8 mouse cellular contexts compared by ENCODE assay signal in the genomic region with DNA sequence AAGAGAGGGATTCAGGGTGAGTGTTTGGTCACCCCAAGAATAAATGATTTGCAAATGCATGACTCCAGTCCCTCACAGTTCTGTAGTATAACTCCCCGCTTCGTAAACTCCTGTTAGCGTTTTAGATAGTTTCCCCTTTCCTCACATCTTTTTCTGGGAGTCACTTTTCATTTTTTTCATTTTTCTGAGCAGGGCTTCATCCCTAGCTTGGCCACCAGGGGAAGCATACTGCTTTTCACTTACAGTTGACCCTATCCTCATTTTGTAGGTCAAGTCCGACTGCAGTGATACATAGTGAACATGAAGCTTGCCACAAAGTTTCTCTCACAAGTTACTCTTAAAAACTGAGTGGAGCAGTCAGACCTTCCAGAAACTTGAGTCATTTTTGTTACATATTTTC. TPM values are rescaled to one million over a fixed set of nuclear protein-coding genes. Genes with fewer than 3 reads are reported as not detected.
A peak's percentile ranks its signal among the peaks of the same experiment; 100 is the strongest.
DNase-seq lines count a peak whose midpoint lies in the region; ATAC-seq and TF ChIP-seq lines count a peak whose summit lies in the region.

No protein-coding gene starts in this region.

- peaks cover 24% of the 10 kb centered on the region for H3K4me1 ChIP-seq in hindbrain, embryonic 13.5 days (replicated peaks)
- H3K4me1 ChIP-seq in liver, embryonic 11.5 days (replicated peaks; ENCODE audit: control insufficient read depth, insufficient read depth, low read length): peaks cover 20% of the 10 kb centered on the region

- H3K27ac ChIP-seq in hindbrain, embryonic 13.5 days: no peak overlapping the region
- no peak overlapping the region for H3K27ac ChIP-seq in liver, embryonic 11.5 days (ENCODE audit: low read depth, low read length)

- peak; percentile 33 to 45 for DNase-seq in B cell, adult 2 months
- peak; percentile 28 for DNase-seq in ZHBTc4 (ENCODE audit: low read depth, low spot score)
- DNase-seq in liver, embryonic 11.5 days (ENCODE audit: low spot score): no peak
- no peak for DNase-seq in spleen, postnatal 36 days (ENCODE audit: low spot score in 2 of 2)

- WGBS in hindbrain, embryonic 13.5 days: 48% methylated on average over 4 of the region's 4 CpGs
- 20% methylated on average over 4 of the region's 4 CpGs for WGBS in liver, embryonic 11.5 days

- no peaks in the 10 kb centered on the region for H3K9me3 ChIP-seq in hindbrain, embryonic 13.5 days
- no peaks in the 10 kb centered on the region for H3K9me3 ChIP-seq in liver, embryonic 11.5 days (ENCODE audit: control insufficient read depth, low read length)

- peaks cover 65% of the 10 kb centered on the region for H3K79me2 ChIP-seq in myocyte (ENCODE audit: control insufficient read depth, insufficient read depth)

- H3K4me3 ChIP-seq in hindbrain, embryonic 13.5 days: peak overlapping the region; percentile 99
- peak overlapping the region; percentile 84 for H3K4me3 ChIP-seq in liver, embryonic 11.5 days (ENCODE audit: low read depth, low read length)
- H3K4me3 ChIP-seq in myocyte: peak overlapping the region; percentile 66

- H3ac ChIP-seq in myocyte (ENCODE audit: control insufficient read depth, insufficient read length): no peak overlapping the region

- peak overlapping the region; percentile 96 for H3K4me2 ChIP-seq in hindbrain, embryonic 13.5 days
- H3K4me2 ChIP-seq in liver, embryonic 11.5 days: peak overlapping the region; percentile 92
- peak overlapping the region; percentile 85 for H3K4me2 ChIP-seq in myocyte (ENCODE audit: low read depth)

- H3K36me3 ChIP-seq in hindbrain, embryonic 13.5 days: peaks cover 4% of the 10 kb centered on the region
- H3K36me3 ChIP-seq in liver, embryonic 11.5 days (ENCODE audit: control insufficient read depth, insufficient read depth, low read length): peaks cover 10% of the 10 kb centered on the region; the same call in 1 of the 2 replicates
- H3K36me3 ChIP-seq in myocyte (ENCODE audit: control insufficient read depth, insufficient read depth): no peaks in the 10 kb centered on the region

- ATAC-seq in erythroblast, adult 5-6 weeks (replicated peaks; ENCODE audit: low FRiP score, poor library complexity, severe bottlenecking): 0 out of 2 replicates have a peak, but pooled peaks have one; percentile 15
- ATAC-seq in hindbrain, embryonic 13.5 days (ENCODE audit: low FRiP score): no peak
- ATAC-seq in liver, embryonic 11.5 days (replicated peaks; ENCODE audit: low FRiP score): no peak
- ATAC-seq in megakaryocyte progenitor cell, adult 5-6 weeks (replicated peaks; ENCODE audit: poor library complexity): no peak

- no peaks in the 10 kb centered on the region for H3K27me3 ChIP-seq in hindbrain, embryonic 13.5 days
- H3K27me3 ChIP-seq in liver, embryonic 11.5 days (replicated peaks; ENCODE audit: control insufficient read depth, insufficient read depth, low read length): no peaks in the 10 kb centered on the region
- H3K27me3 ChIP-seq in myocyte (ENCODE audit: control insufficient read depth, insufficient read depth, insufficient read length): no peaks in the 10 kb centered on the region

- TF ChIP-seq POLR2A in myocyte (IDR thresholded peaks at IDR 0.05; ENCODE audit: insufficient read length, low read depth): no peak

- H3K9ac ChIP-seq in hindbrain, embryonic 13.5 days: peak overlapping the region; percentile 88; the same call in 1 of the 2 replicates
- peak overlapping the region; percentile 44; the same call in 1 of the 2 replicates for H3K9ac ChIP-seq in liver, embryonic 11.5 days (ENCODE audit: low read depth, low read length)

TF ChIP-seq in myocyte, 11 proteins besides CTCF, POLR2A, EP300 and RAD21:
- no peak for TF ChIP-seq E2F4 (IDR thresholded peaks at IDR 0.05; ENCODE audit: insufficient read depth)
- TF ChIP-seq CEBPB (IDR thresholded peaks at IDR 0.05; ENCODE audit: insufficient read depth, poor library complexity, severe bottlenecking): no peak
- no peak for TF ChIP-seq MAX (IDR thresholded peaks at IDR 0.05; ENCODE audit: low read depth)
- no peak for TF ChIP-seq REST (IDR thresholded peaks at IDR 0.05; ENCODE audit: insufficient read depth, insufficient read length)
- TF ChIP-seq MYOG (IDR thresholded peaks at IDR 0.05; ENCODE audit: control insufficient read depth in 1 of 3, insufficient read depth in 1 of 3, insufficient read length in 2 of 3, low read depth in 2 of 3): no peak
- TF ChIP-seq TCF12 (IDR thresholded peaks at IDR 0.05; ENCODE audit: insufficient read depth, poor library complexity, severe bottlenecking): no peak
- TF ChIP-seq TCF3 (IDR thresholded peaks at IDR 0.05; ENCODE audit: insufficient read length, low read depth): no peak
- TF ChIP-seq SRF (IDR thresholded peaks at IDR 0.05; ENCODE audit: control insufficient read depth, insufficient read length, low read depth): no peak
- TF ChIP-seq MYOD1 (IDR thresholded peaks at IDR 0.05; ENCODE audit: control insufficient read depth in 1 of 3, insufficient read length in 2 of 3, low read depth in 2 of 3): no peak
- TF ChIP-seq POLR2AphosphoS2 (IDR thresholded peaks at IDR 0.05; ENCODE audit: insufficient read length, low read depth): no peak
- TF ChIP-seq USF1 (IDR thresholded peaks at IDR 0.05; ENCODE audit: low read depth): no peak

RNA-seq across cellular contexts. Expression of a gene that starts 2.0 kb away (rescaled TPM):
- total RNA-seq in erythroblast, adult 5-6 weeks (2015; ENCODE audit: low replicate concordance): 21.3 and 26.9 TPM in 2 replicates
- 9.8 and 18.0 TPM in 2 replicates for total RNA-seq in erythroblast, adult 5-6 weeks (2017; ENCODE audit: low replicate concordance)
- 5.2 and 5.6 TPM in 2 replicates for polyA plus RNA-seq in hindbrain, embryonic 13.5 days (2015; fragmentation: Nextera tagmentation; extraction: Ambion mirVana)
- 17.4 and 18.2 TPM in 2 replicates for polyA plus RNA-seq in liver, embryonic 11.5 days (2014; fragmentation: Nextera tagmentation; extraction: Ambion mirVana)
- polyA plus RNA-seq in myocyte (2012; fragmentation: generic; extraction: Trizol): 9.4 TPM
- 53.7 and 59.9 TPM in 2 replicates for total RNA-seq in megakaryocyte progenitor cell, adult 5-6 weeks (2015)
- 41.1 and 43.2 TPM in 2 replicates for total RNA-seq in megakaryocyte progenitor cell, adult 5-6 weeks (2017)

Comparison
In these comparisons a context has a peak if more than half of its experiments do, and no peak if none do; other contexts are left out.
1. DNase-seq: peak in B cell, adult 2 months (2 of 2) and ZHBTc4 (single experiment); none in liver, embryonic 11.5 days (single experiment) and spleen, postnatal 36 days (0 of 2).
2. Peak in every context shown above with its lines, with median percentiles within 50 percentile points of each other: H3K4me2 ChIP-seq and H3K4me3 ChIP-seq.